Mouse (Mus musculus) left cerebral cortex, postnatal 14 days (tissue): Measurements from ENCODE around the gene Galnt6. TPM values are rescaled to one million over a fixed set of nuclear protein-coding genes. Genes with fewer than 3 reads are reported as not detected.

Source experiments
- microRNA-seq, 2 experiments: library from miRNA; unstranded; fragments of <30 nt; microRNA quantifications; one replicate each; pipeline ENCODE4 v1.2.0; 2022
- total RNA-seq, 2 experiments: library from RNA; stranded (reverse); gene quantifications; 2 replicates each; pipeline ENCODE4 v1.2.3; 2021

Gene Galnt6
- total RNA-seq, 2 experiments from 2014 or later = 0.97 to 2.0 TPM

Small RNAs within 50 kb of the gene (microRNA-seq; reads per million reads assigned to microRNA genes)
- gene Mir6961 = 0 reads per million in 2 experiments

Other genes starting within 250 kb of the Galnt6 start
- gene Csrnp2, start 233.9 kb downstream of the Galnt6 start, total RNA-seq = 10 to 100 TPM; 39.8 to 40.7 TPM
- 10 to 100 TPM; 28.4 to 29.2 TPM for gene Tfcp2, start 177.4 kb downstream of the Galnt6 start, total RNA-seq
- 100 to 1,000 TPM; 123 to 125 TPM for gene Pou6f1, start 129.4 kb downstream of the Galnt6 start, total RNA-seq
- gene Dazap2, start 114.0 kb downstream of the Galnt6 start, total RNA-seq = 10 to 100 TPM; 97.6 to 98.1 TPM
- gene Smagp, start 92.4 kb downstream of the Galnt6 start, total RNA-seq = 1 to 10 TPM; 2.2 to 2.3 TPM
- gene Bin2, start 59.8 kb downstream of the Galnt6 start, total RNA-seq = 1 to 10 TPM; 5.6 to 6.2 TPM
- 1 to 10 TPM; 2.7 to 3.7 TPM for gene Cela1, start 41.5 kb downstream of the Galnt6 start, total RNA-seq
- 10 to 100 TPM; 87.7 to 90.8 TPM for gene Slc4a8, start 32.4 kb upstream of the Galnt6 start, total RNA-seq
- gene Scn8a, start 140.5 kb upstream of the Galnt6 start, total RNA-seq = 100 to 1,000 TPM; 203 to 219 TPM